Mouse (Mus musculus) adrenal gland, postnatal 14 days (tissue): ENCODE results near the gene Tm6sf1. TPM values are rescaled to one million over a fixed set of nuclear protein-coding genes. Genes with fewer than 3 reads are reported as not detected.

Source experiments
- DNase-seq: peaks from one replicate; pipeline ENCODE4 v3.0.0; 2021; ENCODE audit warnings: mixed read lengths
- long read RNA-seq, 2 experiments: library from polyadenylated mRNA; stranded (forward); transcript quantifications; one replicate each; pipeline ENCODE4 v2.0.0; 2021
- total RNA-seq: library from RNA; stranded (reverse); gene quantifications from 2 replicates; pipeline ENCODE4 v1.2.3, GENCODE M21; 2021

Gene Tm6sf1
- 13.3 and 16.5 TPM in 2 replicates for total RNA-seq
- long read RNA-seq, experiment 1, transcript Tm6sf1-201 (10 exons, 2,226 nt): major isoform, 12 of 15 reads
- long read RNA-seq, experiment 1, partial matches to known transcripts: 0 of 15 reads
- long read RNA-seq, experiment 1, other reads (novel, unspliced or antisense): 3 of 15 reads
- long read RNA-seq, experiment 2, transcript Tm6sf1-201 (10 exons, 2,226 nt): major isoform, 6 of 10 reads
- long read RNA-seq, experiment 2, partial matches to known transcripts: 2 of 10 reads
- long read RNA-seq, experiment 2, other reads (novel, unspliced or antisense): 1 of 10 reads

- peak; percentile 71 for DNase-seq
Measured at GRCm38 (mm10) chr7:81858968-81859721, at the start of gene Tm6sf1. Gene Tm6sf1, plus strand, starts transcription at chr7:81859001.

GRCm38 (mm10) chr7:81824906-81825305 is 33.9 kb upstream of the Tm6sf1 start:
- DNase-seq: no peak

GRCm38 (mm10) chr7:81825381-81825780 is 33.4 kb upstream of the Tm6sf1 start:
- DNase-seq: peak; percentile 55

GRCm38 (mm10) chr7:81827806-81828667 is 30.8 kb upstream of the Tm6sf1 start:
- DNase-seq: no peak

- peak; percentile 86 for DNase-seq
Measured at GRCm38 (mm10) chr7:81828681-81829378, 30.0 kb upstream of the Tm6sf1 start.

GRCm38 (mm10) chr7:81829379-81829894 is 29.4 kb upstream of the Tm6sf1 start, which contains the start of gene Btbd1:
Gene Btbd1, minus strand, starts transcription at chr7:81829431.
- DNase-seq: peak; percentile 94

GRCm38 (mm10) chr7:81834847-81835246 is 24.0 kb upstream of the Tm6sf1 start:
- DNase-seq: no peak

- no peak for DNase-seq
Measured at GRCm38 (mm10) chr7:81835430-81835829, 23.4 kb upstream of the Tm6sf1 start.

GRCm38 (mm10) chr7:81837771-81838170 is 21.0 kb upstream of the Tm6sf1 start:
- peak; percentile 45 for DNase-seq

GRCm38 (mm10) chr7:81839746-81840145 is 19.1 kb upstream of the Tm6sf1 start:
- no peak for DNase-seq

- no peak for DNase-seq
Measured at GRCm38 (mm10) chr7:81840661-81841181, 18.1 kb upstream of the Tm6sf1 start.

GRCm38 (mm10) chr7:81841439-81841838 is 17.4 kb upstream of the Tm6sf1 start:
- DNase-seq: peak; percentile 60

GRCm38 (mm10) chr7:81842141-81842540 is 16.7 kb upstream of the Tm6sf1 start:
- no peak for DNase-seq

- no peak for DNase-seq
Measured at GRCm38 (mm10) chr7:81842998-81843397, 15.8 kb upstream of the Tm6sf1 start.

- no peak for DNase-seq
Measured at GRCm38 (mm10) chr7:81843903-81844302, 14.9 kb upstream of the Tm6sf1 start.

GRCm38 (mm10) chr7:81844801-81845200 is 14.0 kb upstream of the Tm6sf1 start:
- DNase-seq: no peak

GRCm38 (mm10) chr7:81845313-81845712 is 13.5 kb upstream of the Tm6sf1 start:
- no peak for DNase-seq

- no peak for DNase-seq
Measured at GRCm38 (mm10) chr7:81846008-81846407, 12.8 kb upstream of the Tm6sf1 start.

- peak; percentile 46 for DNase-seq
Measured at GRCm38 (mm10) chr7:81847010-81847409, 11.8 kb upstream of the Tm6sf1 start.

- DNase-seq: no peak
Measured at GRCm38 (mm10) chr7:81847777-81848176, 11.0 kb upstream of the Tm6sf1 start.

- no peak for DNase-seq
Measured at GRCm38 (mm10) chr7:81849214-81849613, 9.6 kb upstream of the Tm6sf1 start.
